Mouse (Mus musculus) olfactory bulb, adult 2 months (tissue): ENCODE results near the gene Actg2. TPM values are rescaled to one million over a fixed set of nuclear protein-coding genes. Genes with fewer than 3 reads are reported as not detected.

Source experiments
- H3K27ac ChIP-seq: fragments of 200-500 bp; 2 replicates; pipeline ENCODE4 v1.5.1; 2012; ENCODE audit warnings: low read depth, low read length; ENCODE audit not compliant: insufficient read depth
- H3K4me1 ChIP-seq: fragments of 200-500 bp; 2 replicates; pipeline ENCODE4 v1.6.1; 2012; ENCODE audit warnings: low read length; ENCODE audit not compliant: control insufficient read depth, insufficient read depth
- H3K4me3 ChIP-seq: fragments of 200-500 bp; 2 replicates; pipeline ENCODE4 v1.5.1; 2012; ENCODE audit warnings: mild to moderate bottlenecking, low read depth, low read length, moderate library complexity; ENCODE audit not compliant: insufficient read depth
- CTCF ChIP-seq: fragments of 200-500 bp; IDR thresholded peaks from 2 replicates; pipeline ENCODE4 v1.5.1; 2012; ENCODE audit warnings: low read depth, mild to moderate bottlenecking, low read length, moderate library complexity; ENCODE audit not compliant: insufficient read depth
- POLR2A ChIP-seq: fragments of 200-500 bp; IDR thresholded peaks from 2 replicates; pipeline ENCODE4 v1.6.1; 2012; ENCODE audit warnings: mild to moderate bottlenecking, low read depth, low read length, moderate library complexity; ENCODE audit not compliant: insufficient read depth
- WGBS: fragments of 180-500 bp; shearing (Covaris S2); methylation state at CpG from one replicate; pipeline ENCODE4 v1.1.7; 2018; 5-methylcytosine and 5-hydroxymethylcytosine counted together
- polyA plus RNA-seq: library from polyadenylated mRNA; stranded (reverse); fragments of >200 nt; gene quantifications from 2 replicates; pipeline ENCODE4 v1.2.4, GENCODE M21; 2012; ENCODE audit warnings: low replicate concordance; ENCODE audit not compliant: missing spikeins, insufficient read depth, insufficient read length

Gene Actg2
- polyA plus RNA-seq, 1 experiment: not detected

GRCm38 (mm10) chr6:83503361-83503760 is 32.7 kb downstream of the Actg2 start:
- no peak overlapping the region for H3K4me3 ChIP-seq

GRCm38 (mm10) chr6:83502656-83503055 is 33.4 kb downstream of the Actg2 start:
- WGBS: 72% methylated on average over 3 of the region's 3 CpGs
- Histone ChIP-seq H3K4me1 (peaks cover 5% of the 10 kb centered on the region), H3K27ac (no peak overlapping the region), H3K4me3 (no peak overlapping the region)
- no peak for TF ChIP-seq POLR2A
- TF ChIP-seq CTCF: no peak

More at GRCm38 (mm10) chr6:83503361-83503760, 32.7 kb downstream of the Actg2 start:
- WGBS: 72% methylated on average over 3 of the region's 3 CpGs
- H3K27ac ChIP-seq: no peak overlapping the region
- peaks cover 5% of the 10 kb centered on the region for H3K4me1 ChIP-seq
- TF ChIP-seq POLR2A (no peak), CTCF (no peak)

GRCm38 (mm10) chr6:83501524-83502310 is 34.3 kb downstream of the Actg2 start:
- Histone ChIP-seq H3K27ac (no peak overlapping the region), H3K4me3 (no peak overlapping the region), H3K4me1 (peaks cover 11% of the 10 kb centered on the region)
- WGBS: 58% methylated on average over 9 of the region's 9 CpGs
- no peak for TF ChIP-seq POLR2A
- no peak for TF ChIP-seq CTCF

- Histone ChIP-seq H3K4me3 (no peak overlapping the region), H3K27ac (no peak overlapping the region), H3K4me1 (peaks cover 12% of the 10 kb centered on the region)
- 62% methylated on average over 3 of the region's 3 CpGs for WGBS
- no peak for TF ChIP-seq CTCF
- no peak for TF ChIP-seq POLR2A
These were observed 35.6 kb downstream of the Actg2 start for GRCm38 (mm10) chr6:83500462-83500861.

GRCm38 (mm10) chr6:83499078-83499477 is 37.0 kb downstream of the Actg2 start:
- no peak for TF ChIP-seq CTCF
- no peak for TF ChIP-seq POLR2A
- H3K4me1 ChIP-seq: peaks cover 10% of the 10 kb centered on the region
- H3K4me3 ChIP-seq: no peak overlapping the region
- H3K27ac ChIP-seq: no peak overlapping the region
- 86% methylated on average over 10 of the region's 10 CpGs for WGBS

- no peak overlapping the region for H3K4me3 ChIP-seq
- H3K4me1 ChIP-seq: peaks cover 7% of the 10 kb centered on the region; the same call in 1 of the 2 replicates
- TF ChIP-seq CTCF (no peak), POLR2A (no peak)
- H3K27ac ChIP-seq: no peak overlapping the region
- WGBS: 67% methylated on average over 22 of the region's 22 CpGs
These were observed 39.0 kb downstream of the Actg2 start for GRCm38 (mm10) chr6:83496753-83497710.

GRCm38 (mm10) chr6:83496009-83496752 is 39.9 kb downstream of the Actg2 start:
- 64% methylated on average over 9 of the region's 9 CpGs for WGBS
- peaks cover 7% of the 10 kb centered on the region; the same call in 1 of the 2 replicates for H3K4me1 ChIP-seq
- no peak overlapping the region for H3K4me3 ChIP-seq
- TF ChIP-seq POLR2A (no peak), CTCF (no peak)
- H3K27ac ChIP-seq: no peak overlapping the region

GRCm38 (mm10) chr6:83490622-83491021 is 45.4 kb downstream of the Actg2 start:
- no peak overlapping the region for H3K27ac ChIP-seq
- 87% methylated on average over 4 of the region's 4 CpGs for WGBS
- no peak overlapping the region for H3K4me3 ChIP-seq
- no peaks in the 10 kb centered on the region for H3K4me1 ChIP-seq
- no peak for TF ChIP-seq CTCF
- no peak for TF ChIP-seq POLR2A
